Mouse (Mus musculus): ENCODE measurements around the gene Baz2a.
A peak's percentile ranks its signal among the peaks of the same experiment; 100 is the strongest.

The Baz2a gene

GRCm38 (mm10) chr10:128082880-128083421 is 8.4 kb upstream of the Baz2a start, which contains the start of gene Atp5b:
Atp5b (plus strand) TSS chr10:128083273.
- DNase-seq = peak; percentile 98 to 99

DNA sequence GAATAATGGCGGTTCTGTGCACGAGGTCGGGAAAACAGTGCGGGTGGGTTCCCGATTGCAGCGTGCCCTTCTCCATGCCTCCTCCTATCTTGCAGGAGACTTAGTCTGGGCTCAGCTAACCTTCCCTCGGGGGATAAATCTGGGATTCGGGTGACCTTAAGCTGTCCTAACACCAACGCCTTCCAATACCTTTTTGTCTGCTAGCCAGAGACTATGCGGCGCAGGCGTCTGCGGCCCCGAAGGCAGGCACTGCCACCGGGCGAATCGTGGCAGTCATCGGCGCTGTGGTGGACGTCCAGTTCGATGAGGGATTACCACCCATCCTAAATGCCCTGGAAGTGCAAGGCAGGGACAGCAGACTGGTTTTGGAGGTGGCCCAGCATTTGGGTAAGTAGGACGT is 7.7 kb upstream of the Baz2a start:
- DNase-seq = peak; percentile 43 to 53

DNA sequence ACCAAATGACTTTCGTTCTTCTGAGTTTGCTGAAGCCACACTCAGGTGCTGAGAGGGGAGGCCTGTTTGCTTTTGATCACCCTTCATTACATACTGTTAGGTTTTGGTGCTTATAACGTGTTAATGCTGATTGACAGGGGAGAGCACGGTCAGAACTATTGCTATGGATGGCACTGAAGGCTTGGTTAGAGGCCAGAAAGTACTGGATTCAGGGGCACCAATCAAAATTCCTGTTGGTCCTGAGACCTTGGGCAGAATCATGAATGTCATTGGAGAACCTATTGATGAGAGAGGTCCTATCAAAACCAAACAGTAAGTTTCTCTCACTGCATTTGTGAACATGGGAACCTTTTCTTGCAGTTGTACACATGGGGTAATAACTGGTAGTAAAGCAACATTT is 7.2 kb upstream of the Baz2a start:
- no peak for DNase-seq

GRCm38 (mm10) chr10:128086391-128086790 is 5.0 kb upstream of the Baz2a start:
- DNase-seq = peak; percentile 26 to 40

DNA sequence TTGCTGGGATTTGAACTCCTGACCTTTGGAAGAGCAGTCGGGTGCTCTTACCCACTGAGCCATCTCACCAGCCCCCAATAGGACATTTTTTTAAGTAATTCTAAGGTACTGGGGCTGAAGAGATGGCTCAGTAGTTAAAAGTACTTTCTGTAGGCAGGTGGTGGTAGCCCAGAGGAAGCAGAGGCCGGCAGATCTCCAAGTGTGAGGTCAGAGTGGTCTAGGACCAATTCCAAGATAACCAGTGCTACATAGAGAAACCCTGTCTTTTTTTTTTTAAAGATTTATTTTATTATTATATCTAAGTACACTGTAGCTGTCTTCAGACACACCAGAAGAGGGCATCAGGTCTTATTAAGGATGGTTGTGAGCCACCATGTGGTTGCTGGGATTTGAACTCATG is 4.2 kb upstream of the Baz2a start:
- DNase-seq = peak; percentile 43 to 44

DNA sequence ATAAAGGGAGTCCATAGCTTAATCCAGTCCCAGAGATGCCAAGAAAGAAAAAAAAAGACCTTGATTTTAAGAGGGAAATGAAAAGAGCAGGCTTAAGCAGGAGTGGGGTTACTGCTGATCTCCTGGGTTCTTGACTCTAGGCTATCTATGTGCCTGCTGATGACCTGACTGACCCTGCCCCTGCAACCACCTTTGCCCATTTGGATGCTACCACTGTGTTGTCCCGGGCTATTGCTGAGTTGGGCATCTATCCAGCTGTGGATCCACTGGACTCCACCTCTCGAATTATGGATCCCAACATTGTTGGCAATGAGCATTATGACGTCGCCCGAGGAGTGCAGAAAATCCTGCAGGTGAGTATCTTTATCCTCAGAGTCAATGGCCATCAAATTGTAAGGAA is 3.2 kb upstream of the Baz2a start:
- no peak for DNase-seq

- no peak for DNase-seq
Observed at GRCm38 (mm10) chr10:128089842-128090241, 1.5 kb upstream of the Baz2a start.

DNA sequence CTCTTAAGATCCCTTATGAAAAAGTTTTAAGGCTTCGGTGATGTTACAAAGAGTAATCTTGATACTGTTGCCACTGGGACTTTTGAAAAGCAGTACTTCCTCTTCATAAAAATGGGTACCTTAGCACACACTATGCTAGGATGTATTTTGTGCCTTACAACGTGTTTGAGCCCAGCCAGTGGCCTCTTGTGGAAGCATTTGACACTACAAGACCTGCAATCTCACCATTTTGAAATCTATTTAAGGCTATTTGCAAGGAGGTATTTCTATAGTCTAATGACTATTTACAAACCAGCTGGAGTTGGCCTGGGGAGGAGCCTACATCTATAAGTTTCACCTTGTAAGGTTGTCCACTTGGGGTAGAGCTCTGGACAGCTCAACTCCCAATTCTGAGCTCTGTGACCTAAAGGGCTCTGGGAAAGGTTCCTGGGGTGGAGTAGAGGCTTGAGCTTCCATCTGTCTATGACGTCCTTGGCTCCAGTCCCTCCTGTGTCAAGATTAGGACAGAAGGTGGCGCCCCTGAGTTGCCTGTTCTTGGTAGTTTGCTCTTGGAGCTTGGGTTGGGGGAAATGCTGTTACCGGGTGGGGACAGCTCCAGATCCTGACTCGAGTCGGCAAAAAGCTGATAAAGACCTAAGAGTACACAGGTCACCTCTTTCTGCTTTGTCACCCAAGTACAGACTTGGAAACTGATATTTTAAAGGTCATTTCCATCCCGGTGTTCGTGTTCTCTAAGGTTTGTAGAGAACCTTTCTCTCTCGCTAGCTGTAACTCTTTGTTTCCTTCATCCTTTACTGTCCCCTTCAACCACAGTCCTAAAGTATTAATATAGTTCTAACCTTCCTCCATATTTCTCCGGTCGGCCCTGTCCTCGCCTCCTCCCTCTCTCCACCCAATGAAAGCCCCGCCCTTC is 470 bp upstream of the Baz2a start:
- DNase-seq = peak; percentile 89 to 95

- DNase-seq = peak; percentile 70 to 78
Observed at GRCm38 (mm10) chr10:128092506-128093495, 1.4 kb downstream of the Baz2a start.

GRCm38 (mm10) chr10:128093496-128094294 is 2.3 kb downstream of the Baz2a start:
- DNase-seq = peak; percentile 41 to 52

DNA sequence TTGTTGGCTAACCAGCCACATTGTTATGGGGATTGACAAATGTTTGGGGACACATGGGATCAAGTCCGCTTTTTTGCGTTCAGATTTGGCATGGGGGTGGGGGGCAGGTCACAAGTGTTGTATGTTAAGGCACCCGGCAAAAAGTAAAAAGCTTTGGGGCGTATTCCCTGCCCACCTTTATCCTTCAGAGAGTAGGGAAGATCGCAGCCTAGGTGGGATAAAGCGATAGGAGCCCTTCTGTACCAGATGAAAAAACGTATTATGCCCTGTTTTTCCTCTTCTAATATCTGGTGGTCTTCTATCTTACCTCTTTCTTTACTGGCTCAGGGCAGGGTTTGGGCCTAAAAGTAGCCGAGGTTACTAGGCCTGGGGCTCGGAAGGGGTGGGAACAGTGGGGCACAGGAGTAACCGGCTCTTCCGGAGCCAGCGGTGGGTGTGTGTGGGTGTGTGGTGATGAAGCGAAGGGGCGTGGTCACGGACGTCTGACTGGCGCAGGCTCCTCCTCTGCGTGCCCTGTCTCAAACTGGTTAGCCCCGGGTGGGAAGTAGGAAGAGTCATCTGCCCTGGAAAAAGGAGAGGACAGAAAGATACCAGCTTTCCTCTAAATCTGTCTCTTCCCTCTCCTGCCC is 3.1 kb downstream of the Baz2a start:
- peak; percentile 62 to 71 for DNase-seq

- DNase-seq = no peak
Observed at GRCm38 (mm10) chr10:128095003-128095636, 3.7 kb downstream of the Baz2a start.

DNA sequence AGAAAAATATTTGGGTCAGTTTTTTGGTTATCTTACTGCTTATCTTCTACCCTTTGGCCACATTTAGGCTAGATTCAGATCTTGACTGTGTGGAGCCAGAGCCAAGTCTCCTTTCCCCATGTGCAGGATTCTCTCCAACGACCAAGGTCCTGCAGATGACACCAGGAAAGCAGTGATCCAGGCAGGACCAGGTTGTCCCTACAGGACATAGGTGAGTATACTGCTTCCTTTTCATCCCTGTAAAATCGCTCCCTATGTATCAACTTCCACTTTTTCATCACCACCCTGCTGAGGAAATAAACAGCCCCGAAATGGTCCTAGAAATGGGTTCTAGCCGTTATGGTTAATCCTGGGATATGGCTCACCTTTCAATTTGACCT is 4.9 kb downstream of the Baz2a start:
- no peak for DNase-seq

DNA sequence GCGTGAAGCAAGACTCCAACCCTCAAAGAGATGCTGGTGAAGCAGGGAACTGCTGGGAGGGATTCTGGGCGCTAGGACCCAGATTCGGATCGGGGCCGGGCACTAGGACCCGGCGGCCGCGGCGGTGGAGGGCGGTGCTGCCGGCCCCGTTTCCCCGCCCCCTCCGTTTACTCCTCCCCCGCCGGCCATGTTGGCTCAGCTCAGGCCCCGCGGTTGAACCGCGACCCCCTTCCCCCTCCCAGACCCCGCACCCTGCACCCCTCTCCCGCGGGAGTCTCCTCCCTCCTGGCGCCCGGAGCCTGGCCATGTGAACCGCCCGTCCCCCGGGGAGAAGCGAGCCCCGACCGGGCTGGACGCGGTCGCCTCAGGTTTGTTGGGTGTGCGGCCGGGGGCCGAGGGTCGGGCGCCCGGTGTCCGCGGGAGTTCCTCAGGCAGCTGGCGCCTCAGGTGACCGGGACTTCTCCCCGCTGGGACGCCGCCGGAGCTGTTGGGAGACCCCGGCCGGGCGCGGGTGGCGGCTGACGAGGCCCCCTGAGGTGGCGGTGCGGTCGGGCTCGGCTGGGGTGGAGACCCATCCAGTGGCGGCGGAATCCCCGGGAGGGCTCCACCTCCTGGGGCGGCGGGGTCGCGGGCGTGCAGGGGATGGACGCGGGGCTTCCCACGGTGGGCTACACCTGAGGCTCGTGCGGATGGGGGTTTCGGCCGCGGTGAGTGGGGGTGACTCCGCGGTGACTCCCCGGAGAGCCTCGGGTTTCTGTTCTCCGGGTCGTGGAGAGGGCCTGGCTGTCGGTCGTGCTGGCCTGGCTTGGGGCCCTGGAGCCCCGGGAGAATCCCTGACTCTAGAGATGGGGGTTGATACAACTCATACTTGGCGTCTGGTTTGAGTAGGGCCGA is 5.6 kb downstream of the Baz2a start:
- peak; percentile 83 to 88 for DNase-seq

- DNase-seq = peak; percentile 56 to 72
Observed at GRCm38 (mm10) chr10:128097587-128097971, 6.2 kb downstream of the Baz2a start.

- DNase-seq = no peak
Observed at GRCm38 (mm10) chr10:128110103-128110761, 18.9 kb downstream of the Baz2a start.

DNA sequence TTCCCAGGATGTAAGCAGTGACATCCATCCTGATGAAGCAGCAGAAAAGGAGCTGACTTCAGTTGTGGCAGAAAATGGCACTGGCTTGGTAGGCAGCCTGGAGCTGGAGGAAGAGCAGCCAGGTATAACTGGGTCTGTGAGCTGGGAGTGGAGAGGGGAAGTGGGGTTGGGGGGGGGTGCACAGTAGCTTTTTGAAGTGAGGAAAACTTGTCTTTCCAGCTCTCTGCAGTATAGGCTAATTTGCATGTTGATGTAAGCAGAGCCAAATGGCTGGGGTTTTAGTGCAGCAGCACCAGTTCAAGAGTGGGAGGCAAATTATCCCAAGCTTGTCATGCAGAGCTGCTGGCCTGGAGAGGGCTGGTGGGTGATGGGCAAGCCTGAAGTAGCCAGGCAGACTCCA is 19.9 kb downstream of the Baz2a start:
- no peak for DNase-seq

- no peak for DNase-seq
Observed at GRCm38 (mm10) chr10:128123833-128124232, 32.5 kb downstream of the Baz2a start.

GRCm38 (mm10) chr10:128124831-128125230 is 33.5 kb downstream of the Baz2a start:
- DNase-seq = no peak

GRCm38 (mm10) chr10:128125951-128126350 is 34.6 kb downstream of the Baz2a start:
- DNase-seq = no peak

Data from cerebellum, postnatal 36 days (tissue).